Mouse (Mus musculus): ENCODE results near the gene Mrm3. TPM values are rescaled to one million over a fixed set of nuclear protein-coding genes. Genes with fewer than 3 reads are reported as not detected.
"Not testable (repeated sequence)": the region's sequence is repeated elsewhere in the genome, so short reads cannot be mapped to it uniquely, and the experiment has no call there.

Mrm3 gene
- polyA plus RNA-seq, 2 experiments = 11.1 to 14.2 TPM

- Histone ChIP-seq H3K4me1 (replicated peaks; ENCODE audit: control insufficient read depth in 2 of 2, insufficient read depth in 2 of 2, low read length in 1 of 2) (peaks cover 3 to 6% of the 10 kb centered on the region in 2 experiments; a peak in 2 of 4 replicates), H3K27ac (no peak overlapping the region), H3K9ac (replicated peaks) (no peak overlapping the region), H3K9me3 (ENCODE audit: control insufficient read depth, low read length) (no peaks in the 10 kb centered on the region), H3K4me3 (ENCODE audit: insufficient read depth in 1 of 2, low read depth in 2 of 2, low read length in 2 of 2) (no peak overlapping the region), H3K4me2 (ENCODE audit: low read depth) (no peak overlapping the region), H3K27me3 (ENCODE audit: control insufficient read depth, insufficient read depth, low read length) (peaks cover 15% of the 10 kb centered on the region), H3K36me3 (replicated peaks; ENCODE audit: control insufficient read depth, insufficient read depth, low read depth) (no peaks in the 10 kb centered on the region)
- 78% methylated on average over 5 of the region's 5 CpGs for WGBS (ENCODE audit: insufficient replicate concordance)
- no peak for TF ChIP-seq EP300 (IDR thresholded peaks at IDR 0.05; ENCODE audit: low read depth)
- DNase-seq (ENCODE audit: low read depth in 3 of 3, low spot score in 3 of 3) (no peak), ATAC-seq (ENCODE audit: insufficient read depth) (no peak)
These were observed 36.7 kb upstream of the Mrm3 start for GRCm38 (mm10) chr11:76206793-76207192.

DNA sequence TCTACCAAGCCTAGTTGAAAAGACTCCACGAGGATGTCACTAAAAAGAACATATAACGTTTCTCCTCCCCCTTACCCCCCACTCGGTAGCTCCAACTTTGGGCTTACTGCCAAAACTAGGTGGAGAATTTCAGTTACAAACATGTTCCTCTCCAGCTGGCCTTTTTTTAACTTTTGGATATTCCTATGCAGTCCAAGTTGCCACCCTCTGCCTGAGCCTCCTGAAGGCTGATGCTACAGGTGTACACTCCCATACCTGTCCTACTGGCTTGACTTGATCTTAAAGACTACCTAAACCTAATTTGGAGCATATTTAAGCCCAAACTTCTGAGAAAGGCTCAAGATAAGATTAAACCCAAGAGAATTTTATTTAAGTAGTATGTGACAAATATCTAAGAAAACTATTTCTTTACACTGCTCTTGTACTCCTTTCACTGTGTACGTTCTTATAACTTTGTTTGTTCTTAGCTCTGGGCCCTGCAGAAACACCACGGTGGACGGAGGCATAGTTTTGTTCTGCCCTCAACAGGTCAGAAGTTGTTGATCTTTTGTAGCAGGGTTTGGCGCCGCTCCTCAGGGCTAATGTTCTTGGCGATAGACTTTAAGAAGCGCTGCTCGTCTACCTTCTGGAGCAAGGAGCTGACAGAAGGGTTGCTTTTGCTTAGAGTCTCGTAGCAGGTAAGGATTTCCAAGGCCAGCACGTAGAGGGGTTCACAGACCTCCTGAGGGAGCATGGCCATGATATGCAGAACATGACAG is 33.1 kb upstream of the Mrm3 start:
- Histone ChIP-seq H3K9ac (replicated peaks) (no peak overlapping the region), H3K4me2 (ENCODE audit: low read depth) (no peak overlapping the region), H3K4me1 (replicated peaks; ENCODE audit: control insufficient read depth in 2 of 2, insufficient read depth in 2 of 2, low read length in 1 of 2) (no peaks in the 10 kb centered on the region), H3K36me3 (replicated peaks; ENCODE audit: control insufficient read depth, insufficient read depth, low read depth) (peaks cover 11% of the 10 kb centered on the region), H3K27ac (no peak overlapping the region), H3K9me3 (ENCODE audit: control insufficient read depth, low read length) (no peaks in the 10 kb centered on the region), H3K4me3 (ENCODE audit: insufficient read depth in 1 of 2, low read depth in 2 of 2, low read length in 2 of 2) (no peak overlapping the region), H3K27me3 (ENCODE audit: control insufficient read depth, insufficient read depth, low read length) (no peaks in the 10 kb centered on the region)
- DNase-seq (ENCODE audit: low read depth in 3 of 3, low spot score in 3 of 3) (no peak), ATAC-seq (ENCODE audit: insufficient read depth) (no peak)
- TF ChIP-seq EP300 (IDR thresholded peaks at IDR 0.05; ENCODE audit: low read depth) = no peak
- no peak for TF ChIP-seq CTCF (IDR thresholded peaks at IDR 0.05; ENCODE audit: low read depth)
- WGBS (ENCODE audit: insufficient replicate concordance) = 76% methylated on average over 13 of the region's 13 CpGs

DNA sequence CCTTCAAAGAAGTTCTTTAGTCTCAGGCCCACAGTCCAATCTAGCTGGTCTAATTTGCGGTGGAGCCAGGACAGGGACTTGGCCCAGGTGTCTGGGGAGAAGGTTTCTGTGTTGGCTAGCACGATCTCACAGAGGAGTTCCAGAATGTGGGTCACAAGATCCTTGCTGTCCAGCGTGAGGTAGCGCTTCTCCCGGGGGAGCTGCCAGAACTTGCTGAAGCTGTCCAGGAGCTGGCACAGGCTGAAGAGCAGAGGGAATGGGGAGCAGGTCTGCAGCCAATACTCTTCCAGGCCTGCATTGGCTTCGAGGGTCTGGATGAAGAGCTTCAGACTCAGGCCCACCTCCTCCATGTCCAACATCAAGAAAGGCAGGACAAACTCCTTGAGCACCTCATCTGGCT is 31.9 kb upstream of the Mrm3 start:
- ATAC-seq (ENCODE audit: insufficient read depth) = not testable (repeated sequence)

GRCm38 (mm10) chr11:76213841-76214240 is 29.7 kb upstream of the Mrm3 start:
- Histone ChIP-seq H3K27ac (no peak overlapping the region), H3K36me3 (replicated peaks; ENCODE audit: control insufficient read depth, insufficient read depth, low read depth) (peaks cover 11% of the 10 kb centered on the region), H3K9me3 (ENCODE audit: control insufficient read depth, low read length) (no peaks in the 10 kb centered on the region), H3K4me1 (replicated peaks; ENCODE audit: control insufficient read depth in 2 of 2, insufficient read depth in 2 of 2, low read length in 1 of 2) (peaks cover 5 to 15% of the 10 kb centered on the region in 2 experiments; a peak in 3 of 4 replicates), H3K4me3 (ENCODE audit: insufficient read depth in 1 of 2, low read depth in 2 of 2, low read length in 2 of 2) (no peak overlapping the region), H3K27me3 (ENCODE audit: control insufficient read depth, insufficient read depth, low read length) (no peaks in the 10 kb centered on the region), H3K4me2 (ENCODE audit: low read depth) (no peak overlapping the region), H3K9ac (replicated peaks) (no peak overlapping the region)
- ATAC-seq (ENCODE audit: insufficient read depth) (no peak), DNase-seq (ENCODE audit: low read depth in 3 of 3, low spot score in 3 of 3) (no peak)
- 79% methylated on average over 5 of the region's 5 CpGs for WGBS (ENCODE audit: insufficient replicate concordance)
- TF ChIP-seq EP300 (IDR thresholded peaks at IDR 0.05; ENCODE audit: low read depth) (no peak), CTCF (IDR thresholded peaks at IDR 0.05; ENCODE audit: low read depth) (no peak)

More for the DNA sequence above, 31.9 kb upstream of the Mrm3 start:
- not testable (repeated sequence) for H3K4me1 ChIP-seq (replicated peaks; ENCODE audit: control insufficient read depth in 2 of 2, insufficient read depth in 2 of 2, low read length in 1 of 2); H3K27ac ChIP-seq; H3K4me2 ChIP-seq (ENCODE audit: low read depth); H3K4me3 ChIP-seq (ENCODE audit: insufficient read depth in 1 of 2, low read depth in 2 of 2, low read length in 2 of 2); DNase-seq (ENCODE audit: low read depth in 3 of 3, low spot score in 3 of 3); H3K9me3 ChIP-seq (ENCODE audit: control insufficient read depth, low read length); H3K27me3 ChIP-seq (ENCODE audit: control insufficient read depth, insufficient read depth, low read length); H3K9ac ChIP-seq (replicated peaks)
- WGBS (ENCODE audit: insufficient replicate concordance) = 79% methylated on average over 2 of the region's 6 CpGs
- H3K36me3 ChIP-seq (replicated peaks; ENCODE audit: control insufficient read depth, insufficient read depth, low read depth) = peaks cover 11% of the 10 kb centered on the region

DNA sequence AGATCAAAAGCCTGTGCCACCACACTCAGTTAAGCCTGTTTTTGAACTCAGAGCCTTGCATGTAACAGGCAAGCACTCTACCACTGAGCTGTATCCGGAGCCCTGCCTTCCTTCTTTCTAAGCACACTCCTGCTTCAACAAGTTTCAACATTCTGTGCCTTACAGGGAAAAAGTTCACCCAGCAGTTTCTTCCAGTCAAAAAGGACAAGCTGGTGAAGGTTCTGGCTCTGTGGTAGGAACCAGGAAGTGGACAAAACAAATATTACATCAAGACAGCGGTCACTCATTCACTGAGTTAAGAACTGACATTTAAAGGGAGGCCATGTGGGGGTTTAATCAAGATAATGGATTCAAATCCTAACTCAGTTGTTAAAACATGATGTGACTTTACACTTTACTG is 28.5 kb upstream of the Mrm3 start:
- Histone ChIP-seq H3K4me2 (ENCODE audit: low read depth) (no peak overlapping the region), H3K27me3 (ENCODE audit: control insufficient read depth, insufficient read depth, low read length) (no peaks in the 10 kb centered on the region), H3K4me3 (ENCODE audit: insufficient read depth in 1 of 2, low read depth in 2 of 2, low read length in 2 of 2) (no peak overlapping the region), H3K9me3 (ENCODE audit: control insufficient read depth, low read length) (no peaks in the 10 kb centered on the region), H3K27ac (no peak overlapping the region), H3K36me3 (replicated peaks; ENCODE audit: control insufficient read depth, insufficient read depth, low read depth) (peaks cover 11% of the 10 kb centered on the region), H3K9ac (replicated peaks) (no peak overlapping the region; the same call in 1 of the 2 replicates), H3K4me1 (replicated peaks; ENCODE audit: control insufficient read depth in 2 of 2, insufficient read depth in 2 of 2, low read length in 1 of 2) (peaks cover 5 to 15% of the 10 kb centered on the region in 2 experiments; a peak in 3 of 4 replicates)
- WGBS (ENCODE audit: insufficient replicate concordance) = 84% methylated on average over 2 of the region's 2 CpGs
- ATAC-seq (ENCODE audit: insufficient read depth) = no peak
- TF ChIP-seq CTCF (IDR thresholded peaks at IDR 0.05; ENCODE audit: low read depth) (no peak), EP300 (IDR thresholded peaks at IDR 0.05; ENCODE audit: low read depth) (no peak)
- no peak for DNase-seq (ENCODE audit: low read depth in 3 of 3, low spot score in 3 of 3)
